Mouse (Mus musculus) liver, embryonic 13.5 days (tissue): ENCODE measurements at regions not wholly inside any gene's neighbourhood (a gene's known extent, or its start where the extent isn't known, plus 50 kb on each side); places are given as distances from the start of the nearest gene placed in this dataset.
A peak's percentile ranks its signal among the peaks of the same experiment; 100 is the strongest.

Experiments used
- ATAC-seq: fragments of 200-750 bp; cut with Nextera tagmentation; 2 replicates; pipeline ENCODE4 v1.8.0; 2017; ENCODE audit warnings: low read depth, mild to moderate bottlenecking, moderate number of reproducible peaks, moderate library complexity
- DNase-seq: peaks from one replicate; pipeline ENCODE4 v3.0.0; 2022
- H3K27ac ChIP-seq: fragments of 300-500 bp; sonication (generic); 2 replicates; pipeline ENCODE4 v1.5.1; 2015; ENCODE audit warnings: moderate library complexity, mild to moderate bottlenecking, inconsistent platforms
- H3K27me3 ChIP-seq: fragments of 300-500 bp; sonication (generic); 2 replicates; pipeline ENCODE4 v1.6.1; 2015; ENCODE audit warnings: mild to moderate bottlenecking, inconsistent platforms
- H3K36me3 ChIP-seq: fragments of 300-500 bp; sonication (generic); 2 replicates; pipeline ENCODE4 v1.6.1; 2015; ENCODE audit warnings: mild to moderate bottlenecking, inconsistent platforms
- H3K4me1 ChIP-seq: fragments of 300-500 bp; sonication (generic); replicated peaks from 2 replicates; pipeline ENCODE4 v1.6.1; 2015; ENCODE audit warnings: inconsistent platforms
- H3K4me2 ChIP-seq: fragments of 300-500 bp; sonication (generic); 2 replicates; pipeline ENCODE4 v1.6.1; 2015; ENCODE audit warnings: inconsistent platforms, mild to moderate bottlenecking, moderate library complexity
- H3K4me3 ChIP-seq: fragments of 300-500 bp; sonication (generic); replicated peaks from 2 replicates; pipeline ENCODE4 v1.5.1; 2015; ENCODE audit warnings: mild to moderate bottlenecking, inconsistent platforms
- H3K9ac ChIP-seq: fragments of 300-500 bp; sonication (generic); 2 replicates; pipeline ENCODE4 v1.6.1; 2015; ENCODE audit warnings: mild to moderate bottlenecking, inconsistent platforms
- H3K9me3 ChIP-seq: fragments of 300-500 bp; sonication (generic); replicated peaks from 2 replicates; pipeline ENCODE4 v1.6.1; 2016; ENCODE audit warnings: inconsistent platforms
- WGBS: fragments of 180-500 bp; shearing (Covaris S2); methylation state at CpG from one replicate; pipeline ENCODE4 v1.1.7; 2015; ENCODE audit not compliant: insufficient replicate concordance; 5-methylcytosine and 5-hydroxymethylcytosine counted together

GRCm38 (mm10) chr15:36378640-36379039, 628.9 kb downstream of the Zfp706 start:
- H3K27ac ChIP-seq: no peak overlapping the region
- no peak overlapping the region for H3K4me3 ChIP-seq
- DNase-seq (no peak), ATAC-seq (no peak)
- no peaks in the 10 kb centered on the region for H3K9me3 ChIP-seq
- H3K4me2 ChIP-seq: no peak overlapping the region
- H3K9ac ChIP-seq: no peak overlapping the region
- 60% methylated on average over 4 of the region's 4 CpGs for WGBS
- H3K36me3 ChIP-seq: no peaks in the 10 kb centered on the region
- H3K27me3 ChIP-seq: peaks cover 44% of the 10 kb centered on the region
- H3K4me1 ChIP-seq: peaks cover 42% of the 10 kb centered on the region

GRCm38 (mm10) chr15:36376551-36376950, 631.0 kb downstream of the Zfp706 start:
- DNase-seq (no peak), ATAC-seq (no peak)
- Histone ChIP-seq H3K36me3 (no peaks in the 10 kb centered on the region), H3K9me3 (no peaks in the 10 kb centered on the region), H3K27ac (no peak overlapping the region), H3K4me2 (no peak overlapping the region), H3K9ac (no peak overlapping the region), H3K4me1 (peaks cover 44% of the 10 kb centered on the region), H3K27me3 (peaks cover 38% of the 10 kb centered on the region), H3K4me3 (no peak overlapping the region)
- 71% methylated on average over 6 of the region's 6 CpGs for WGBS

- H3K4me3 ChIP-seq: peak overlapping the region; percentile 55
- H3K27me3 ChIP-seq: peaks cover 27% of the 10 kb centered on the region
- peak overlapping the region; percentile 68 for H3K9ac ChIP-seq
- WGBS: 6% methylated on average over 1 of the region's 1 CpGs
- H3K36me3 ChIP-seq: no peaks in the 10 kb centered on the region
- H3K9me3 ChIP-seq: no peaks in the 10 kb centered on the region
- DNase-seq (no peak), ATAC-seq (no peak)
- peaks cover 33% of the 10 kb centered on the region for H3K4me1 ChIP-seq
- H3K27ac ChIP-seq: peak overlapping the region; percentile 81; the same call in 1 of the 2 replicates
- H3K4me2 ChIP-seq: peak overlapping the region; percentile 76
Measured at GRCm38 (mm10) chr15:36375549-36375885, 632.1 kb downstream of the Zfp706 start.

GRCm38 (mm10) chr15:36374732-36375548, 632.6 kb downstream of the Zfp706 start:
- Histone ChIP-seq H3K9ac (peak overlapping the region; percentile 68), H3K4me2 (peak overlapping the region; percentile 76), H3K36me3 (no peaks in the 10 kb centered on the region), H3K27ac (peak overlapping the region; percentile 81), H3K9me3 (no peaks in the 10 kb centered on the region), H3K27me3 (peaks cover 24% of the 10 kb centered on the region), H3K4me1 (peaks cover 31% of the 10 kb centered on the region), H3K4me3 (peak overlapping the region; percentile 55)
- DNase-seq (no peak), ATAC-seq (peak; percentile 73)
- WGBS: 6% methylated on average over 20 of the region's 20 CpGs

- Histone ChIP-seq H3K27me3 (peaks cover 15% of the 10 kb centered on the region), H3K4me3 (peak overlapping the region; percentile 55), H3K4me1 (peaks cover 31% of the 10 kb centered on the region), H3K9me3 (no peaks in the 10 kb centered on the region), H3K4me2 (peak overlapping the region; percentile 76), H3K9ac (peak overlapping the region; percentile 68), H3K36me3 (no peaks in the 10 kb centered on the region), H3K27ac (peak overlapping the region; percentile 81)
- DNase-seq: no peak
- peak; percentile 93 for ATAC-seq
- WGBS: 15% methylated on average over 11 of the region's 11 CpGs
Measured at GRCm38 (mm10) chr15:36373900-36374611, 633.5 kb downstream of the Zfp706 start.

GRCm38 (mm10) chr15:36373481-36373880, 634.1 kb downstream of the Zfp706 start:
- Histone ChIP-seq H3K4me2 (no peak overlapping the region), H3K4me3 (no peak overlapping the region), H3K9me3 (no peaks in the 10 kb centered on the region), H3K27me3 (peaks cover 13% of the 10 kb centered on the region), H3K27ac (peak overlapping the region; percentile 81; the same call in 1 of the 2 replicates), H3K9ac (peak overlapping the region; percentile 68; the same call in 1 of the 2 replicates), H3K4me1 (peaks cover 28% of the 10 kb centered on the region), H3K36me3 (no peaks in the 10 kb centered on the region)
- WGBS: 59% methylated on average over 3 of the region's 3 CpGs
- ATAC-seq: no peak
- no peak for DNase-seq

GRCm38 (mm10) chr15:36371382-36371781, 636.2 kb downstream of the Zfp706 start:
- H3K27ac ChIP-seq: no peak overlapping the region
- no peak for DNase-seq
- H3K4me3 ChIP-seq: no peak overlapping the region
- H3K36me3 ChIP-seq: no peaks in the 10 kb centered on the region
- no peak for ATAC-seq
- peaks cover 27% of the 10 kb centered on the region for H3K4me1 ChIP-seq
- H3K9ac ChIP-seq: no peak overlapping the region
- no peaks in the 10 kb centered on the region for H3K9me3 ChIP-seq
- no peak overlapping the region for H3K4me2 ChIP-seq
- peaks cover 7% of the 10 kb centered on the region; the same call in 1 of the 2 replicates for H3K27me3 ChIP-seq

GRCm38 (mm10) chr15:36370906-36371305, 636.7 kb downstream of the Zfp706 start:
- peaks cover 27% of the 10 kb centered on the region for H3K4me1 ChIP-seq
- H3K27ac ChIP-seq: no peak overlapping the region
- no peak overlapping the region for H3K4me3 ChIP-seq
- 83% methylated on average over 4 of the region's 4 CpGs for WGBS
- no peak for DNase-seq
- ATAC-seq: no peak
- no peak overlapping the region for H3K9ac ChIP-seq
- H3K9me3 ChIP-seq: no peaks in the 10 kb centered on the region
- H3K27me3 ChIP-seq: 0 out of 2 replicates have a peak, but pooled peaks cover 6% of the 10 kb centered on the region
- H3K4me2 ChIP-seq: no peak overlapping the region
- H3K36me3 ChIP-seq: no peaks in the 10 kb centered on the region

GRCm38 (mm10) chr15:36367296-36367695, 640.3 kb downstream of the Zfp706 start:
- H3K27ac ChIP-seq: no peak overlapping the region
- H3K9me3 ChIP-seq: no peaks in the 10 kb centered on the region
- no peak for ATAC-seq
- no peaks in the 10 kb centered on the region for H3K36me3 ChIP-seq
- no peak overlapping the region for H3K9ac ChIP-seq
- DNase-seq: no peak
- H3K4me2 ChIP-seq: no peak overlapping the region
- H3K27me3 ChIP-seq: 0 out of 2 replicates have a peak, but pooled peaks cover 2% of the 10 kb centered on the region
- no peak overlapping the region for H3K4me3 ChIP-seq
- peaks cover 25% of the 10 kb centered on the region for H3K4me1 ChIP-seq

- Histone ChIP-seq H3K4me1 (peaks cover 50% of the 10 kb centered on the region), H3K27me3 (0 out of 2 replicates have a peak, but pooled peaks cover 2% of the 10 kb centered on the region), H3K9ac (no peak overlapping the region), H3K4me2 (no peak overlapping the region), H3K36me3 (no peaks in the 10 kb centered on the region), H3K27ac (peak overlapping the region; percentile 19), H3K4me3 (no peak overlapping the region), H3K9me3 (no peaks in the 10 kb centered on the region)
- no peak for DNase-seq
- ATAC-seq: no peak
Measured at GRCm38 (mm10) chr15:36364757-36365156, 642.8 kb downstream of the Zfp706 start.

- 31% methylated on average over 5 of the region's 5 CpGs for whole genome bisulfite sequencing
- DNase-seq: no peak
- no peaks in the 10 kb centered on the region for H3K9me3 ChIP-seq
- 0 out of 2 replicates have a peak, but pooled peaks cover 2% of the 10 kb centered on the region for H3K27me3 ChIP-seq
- H3K9ac ChIP-seq: 0 out of 2 replicates have a peak overlapping the region, but pooled peaks have one; percentile 28
- H3K36me3 ChIP-seq: no peaks in the 10 kb centered on the region
- H3K4me2 ChIP-seq: no peak overlapping the region
- no peak for ATAC-seq
- peak overlapping the region; percentile 54; the same call in 1 of the 2 replicates for H3K27ac ChIP-seq
- peaks cover 54% of the 10 kb centered on the region for H3K4me1 ChIP-seq
- H3K4me3 ChIP-seq: no peak overlapping the region
Measured at GRCm38 (mm10) chr15:36364062-36364461, 643.5 kb downstream of the Zfp706 start.
